Mouse (Mus musculus) kidney, adult 18-20 months (tissue): ENCODE measurements around the gene Arf1.
"Not testable (repeated sequence)": the region's sequence is repeated elsewhere in the genome, so short reads cannot be mapped to it uniquely, and the experiment has no call there.

ENCODE experiments used
- DNase-seq: peaks from one replicate; pipeline ENCODE4 v3.0.0; 2021

The Arf1 gene

GRCm38 (mm10) chr11:59225167-59225566 is 2.9 kb downstream of the Arf1 start:
- no peak for DNase-seq

DNA sequence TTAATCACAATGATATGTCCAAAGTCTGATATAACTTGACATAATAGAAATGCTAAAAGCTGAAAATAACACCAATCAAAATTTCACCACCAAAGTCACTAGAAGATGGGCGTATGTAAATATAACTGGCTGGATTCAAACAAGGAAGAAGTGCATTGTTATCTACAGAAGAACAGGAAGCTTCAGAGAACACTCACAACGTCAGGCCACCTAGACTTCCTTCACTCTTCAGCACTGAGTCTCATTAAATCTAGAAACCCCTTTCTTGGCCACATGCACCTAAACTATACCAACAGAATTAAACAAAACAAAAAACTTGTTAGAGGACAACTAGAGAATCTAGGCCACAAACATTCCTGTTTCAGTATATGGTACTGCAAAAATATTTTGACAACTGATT is 3.6 kb downstream of the Arf1 start:
- no peak for DNase-seq

DNA sequence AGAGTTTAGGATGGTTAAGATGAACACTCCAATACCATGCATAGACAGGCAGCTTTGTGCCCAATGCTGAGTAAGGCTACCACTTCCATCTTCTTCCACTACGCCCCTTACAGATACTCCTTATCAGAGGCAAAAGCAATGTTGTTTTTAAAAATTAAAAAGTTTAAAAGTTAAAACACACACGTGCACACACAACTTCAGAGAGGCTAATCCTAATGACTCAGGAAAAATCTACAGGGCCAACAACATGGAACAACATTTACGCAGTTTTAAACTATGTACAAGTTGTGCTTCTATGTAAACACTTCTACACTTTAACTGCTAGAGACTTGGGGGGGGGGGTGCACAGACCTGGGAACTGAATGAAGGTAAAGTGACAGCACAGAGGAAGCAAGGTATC is 4.0 kb downstream of the Arf1 start:
- no peak for DNase-seq

DNA sequence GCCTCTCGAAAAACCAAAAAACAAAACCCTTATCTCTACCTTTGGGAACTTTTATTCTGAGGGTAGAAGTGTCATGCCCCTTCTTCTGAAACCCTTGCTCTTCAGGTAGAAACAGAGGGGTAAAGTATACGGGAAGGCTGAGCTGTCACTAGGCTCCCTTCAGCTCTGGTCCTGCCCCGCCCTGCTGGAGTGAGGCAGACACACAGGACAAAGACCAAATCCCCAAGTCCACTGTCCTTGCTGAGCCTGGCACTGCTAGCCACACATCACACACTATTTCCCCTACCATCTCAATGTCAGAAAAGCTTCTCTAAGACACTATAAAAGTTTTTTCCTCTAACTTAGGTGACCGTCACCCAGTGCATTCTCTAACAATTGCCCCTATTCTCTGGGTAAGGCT is 5.8 kb downstream of the Arf1 start:
- no peak for DNase-seq

DNA sequence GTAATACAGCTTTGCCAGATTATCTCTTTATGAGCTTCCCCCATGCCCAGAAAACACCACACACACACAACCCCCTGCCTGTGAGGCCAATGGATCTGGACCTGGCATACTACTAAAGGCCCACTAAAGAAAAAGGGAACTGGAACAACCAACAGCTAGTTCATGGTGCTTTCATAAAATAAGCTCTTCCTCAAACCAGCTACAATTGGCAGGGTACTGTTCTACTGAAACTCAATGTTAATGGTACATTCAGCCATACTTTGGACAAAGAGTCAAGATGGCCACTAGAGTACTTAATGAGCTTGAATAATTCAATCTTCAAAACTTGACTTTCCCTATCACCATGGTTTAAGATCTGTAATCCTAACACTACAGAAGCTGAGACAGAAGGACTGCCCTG is 6.5 kb downstream of the Arf1 start:
- DNase-seq: no peak

DNA sequence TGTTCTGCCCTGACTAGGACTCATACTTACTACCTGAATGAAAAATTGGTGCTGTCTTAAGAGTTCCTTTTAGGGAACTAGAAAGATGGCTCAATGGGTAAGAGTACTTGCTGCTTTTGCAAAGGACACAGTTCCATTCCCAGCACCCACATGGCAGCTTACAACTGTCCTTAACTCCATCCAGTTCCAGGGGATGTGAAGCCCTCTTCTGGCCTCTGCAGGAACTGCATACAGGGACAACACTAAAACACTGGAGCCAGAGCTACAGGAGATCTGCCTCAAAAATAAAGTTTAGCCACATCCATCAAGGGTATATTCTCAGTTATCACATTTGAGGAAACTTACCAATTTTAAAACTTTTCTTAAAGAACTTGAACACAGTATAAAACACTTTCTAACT is 9.0 kb downstream of the Arf1 start:
- DNase-seq: peak; percentile 46

DNA sequence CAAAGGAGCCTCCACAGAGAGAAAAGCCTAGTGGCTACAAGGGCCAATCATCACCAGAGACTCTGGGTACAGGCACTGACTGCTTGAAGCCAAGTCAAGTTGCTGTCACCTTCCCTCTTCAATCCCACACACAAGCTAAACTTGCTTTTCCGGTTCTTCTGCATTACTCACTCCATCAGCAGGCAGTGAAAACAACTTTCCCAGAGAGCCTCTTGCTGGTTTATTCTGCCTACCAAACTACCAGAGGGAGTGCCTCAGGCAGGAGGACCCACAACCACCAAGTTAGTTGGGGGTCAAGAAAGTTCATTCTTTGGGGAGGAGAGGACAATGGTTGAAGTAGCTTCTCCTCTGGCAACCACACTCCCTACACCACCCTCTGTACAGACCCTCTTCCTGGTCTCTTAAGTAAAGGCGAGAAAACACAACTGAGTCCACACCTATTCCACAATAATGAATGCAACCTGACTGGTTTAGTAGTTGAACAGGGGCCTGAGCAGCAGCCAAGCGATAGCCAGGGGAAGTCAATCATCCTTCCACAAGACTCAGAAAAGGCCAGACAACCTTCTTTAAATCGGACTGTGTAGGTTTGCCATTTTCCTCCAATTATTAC is 9.6 kb downstream of the Arf1 start:
- peak; percentile 54 for DNase-seq

GRCm38 (mm10) chr11:59216955-59217354 is 11.1 kb downstream of the Arf1 start:
- no peak for DNase-seq

DNA sequence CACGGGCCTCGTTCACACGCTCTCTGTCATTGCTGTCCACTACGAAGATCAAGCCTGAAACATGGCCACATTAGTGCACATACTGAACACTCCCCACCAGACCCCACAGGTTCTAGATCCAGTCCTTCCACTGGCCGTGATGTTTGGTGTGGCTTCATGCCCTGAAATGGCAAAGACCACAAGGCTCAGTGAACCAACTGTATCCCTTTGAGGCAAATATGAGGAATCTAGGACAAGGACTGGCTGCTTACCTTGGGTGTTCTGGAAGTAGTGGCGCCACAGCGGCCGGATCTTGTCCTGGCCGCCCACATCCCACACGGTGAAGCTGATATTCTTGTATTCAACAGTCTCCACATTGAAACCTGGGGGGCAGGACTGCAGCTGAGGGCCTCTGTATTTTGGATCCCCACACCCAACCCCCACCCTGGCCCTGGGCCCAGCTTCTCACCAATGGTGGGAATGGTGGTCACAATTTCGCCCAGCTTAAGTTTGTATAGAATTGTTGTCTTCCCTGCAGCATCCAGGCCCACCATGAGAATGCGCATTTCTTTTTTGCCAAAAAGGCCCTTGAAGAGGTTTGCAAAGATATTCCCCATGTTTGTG is 15.1 kb downstream of the Arf1 start:
- no peak for DNase-seq

DNA sequence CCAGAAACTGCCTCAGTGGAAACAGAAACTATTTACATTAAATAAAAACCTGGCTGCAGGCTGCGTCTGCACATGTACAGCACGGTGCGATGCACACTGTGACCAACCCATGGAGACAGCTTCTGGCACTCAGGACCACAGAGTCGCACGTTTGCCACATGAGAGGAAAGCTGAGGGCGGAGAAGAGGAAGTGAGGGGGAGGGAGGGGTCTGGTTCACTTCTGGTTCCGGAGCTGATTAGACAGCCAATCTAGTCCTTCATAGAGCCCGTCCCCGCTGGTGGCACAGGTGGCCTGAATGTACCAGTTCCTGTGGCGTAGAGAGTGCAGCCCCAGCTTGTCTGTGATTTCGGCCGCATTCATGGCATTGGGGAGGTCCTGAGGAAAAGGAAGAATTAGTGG is 15.8 kb downstream of the Arf1 start:
- not testable (repeated sequence) for DNase-seq

DNA sequence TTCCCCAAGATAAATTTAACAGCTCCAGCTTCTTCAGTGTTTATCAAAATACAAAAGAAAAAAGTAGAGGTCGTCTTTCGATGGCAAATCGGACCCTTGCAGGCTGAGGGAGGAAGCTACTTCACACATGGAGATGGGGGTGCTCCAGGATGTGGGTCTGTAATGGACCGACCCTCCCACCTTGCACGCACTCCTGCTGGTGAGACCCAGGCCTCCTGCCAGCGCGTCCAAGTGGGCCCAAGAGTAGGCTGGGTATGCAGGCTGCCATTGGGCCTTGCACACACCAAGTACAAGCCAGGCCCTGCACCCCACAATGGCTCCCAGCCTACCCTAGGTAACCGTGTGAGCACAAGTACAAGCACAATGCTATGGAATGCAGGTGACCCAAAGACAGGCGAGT is 16.5 kb downstream of the Arf1 start:
- DNase-seq: not testable (repeated sequence)

GRCm38 (mm10) chr11:59210020-59210419 is 18.1 kb downstream of the Arf1 start:
- DNase-seq: no peak

GRCm38 (mm10) chr11:59209580-59209979 is 18.5 kb downstream of the Arf1 start:
- no peak for DNase-seq

DNA sequence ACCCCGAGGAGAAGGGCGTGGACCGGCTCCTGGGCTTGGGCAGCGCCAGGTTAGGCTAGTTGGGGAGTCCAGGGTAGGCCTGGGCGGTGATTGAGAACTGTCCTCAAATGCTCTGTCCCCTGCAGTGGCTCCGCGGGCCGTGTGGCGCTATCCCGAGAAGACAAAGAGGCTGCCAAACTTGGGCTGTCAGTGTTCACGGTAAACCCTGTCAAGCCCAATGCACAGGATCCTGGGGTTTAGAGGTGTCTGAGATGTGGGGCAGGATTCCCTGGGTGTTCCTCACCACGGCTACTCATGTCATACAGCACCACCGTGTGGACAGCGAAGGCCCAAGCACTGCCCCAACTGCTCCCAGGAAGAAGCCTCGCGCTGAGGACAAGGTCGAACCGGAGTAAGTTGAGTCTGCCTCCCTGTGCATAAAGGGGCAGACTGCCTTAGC is 19.0 kb downstream of the Arf1 start:
- peak; percentile 77 for DNase-seq

DNA sequence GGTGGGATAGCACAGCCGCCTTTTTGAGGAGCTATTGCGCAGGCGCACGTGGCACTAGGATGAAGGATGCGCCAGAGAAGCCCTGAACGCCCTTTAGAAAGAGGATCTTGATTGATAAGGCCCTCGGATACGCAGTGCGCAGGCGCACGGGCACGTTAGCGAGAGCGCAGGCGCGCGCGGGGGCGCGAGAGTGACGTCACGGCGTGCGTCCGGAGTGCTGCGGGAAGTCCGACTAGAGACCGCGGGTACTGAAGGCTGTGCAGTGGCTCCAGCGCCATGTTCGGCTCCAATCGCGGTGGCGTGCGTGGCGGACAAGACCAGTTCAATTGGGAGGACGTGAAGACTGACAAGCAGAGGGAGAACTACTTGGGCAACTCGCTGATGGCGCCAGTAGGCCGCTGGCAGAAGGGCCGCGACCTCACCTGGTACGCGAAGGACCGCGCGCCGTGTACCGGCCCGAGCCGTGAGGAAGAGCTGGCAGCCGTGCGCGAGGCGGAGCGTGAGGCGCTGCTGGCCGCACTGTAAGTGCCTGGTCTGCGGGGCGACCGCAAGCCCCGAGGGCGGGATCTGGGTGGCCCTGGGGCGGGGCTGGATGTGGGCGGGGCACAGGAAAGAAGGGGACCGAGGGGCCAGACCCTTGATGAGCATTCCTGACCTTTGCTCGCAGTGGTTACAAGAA is 19.8 kb downstream of the Arf1 start, which contains the start of gene 2310033P09Rik:
TSS of gene 2310033P09Rik (plus strand) at position 169 of the 679 bp plus-strand sequence.
- DNase-seq: peak; percentile 93

DNA sequence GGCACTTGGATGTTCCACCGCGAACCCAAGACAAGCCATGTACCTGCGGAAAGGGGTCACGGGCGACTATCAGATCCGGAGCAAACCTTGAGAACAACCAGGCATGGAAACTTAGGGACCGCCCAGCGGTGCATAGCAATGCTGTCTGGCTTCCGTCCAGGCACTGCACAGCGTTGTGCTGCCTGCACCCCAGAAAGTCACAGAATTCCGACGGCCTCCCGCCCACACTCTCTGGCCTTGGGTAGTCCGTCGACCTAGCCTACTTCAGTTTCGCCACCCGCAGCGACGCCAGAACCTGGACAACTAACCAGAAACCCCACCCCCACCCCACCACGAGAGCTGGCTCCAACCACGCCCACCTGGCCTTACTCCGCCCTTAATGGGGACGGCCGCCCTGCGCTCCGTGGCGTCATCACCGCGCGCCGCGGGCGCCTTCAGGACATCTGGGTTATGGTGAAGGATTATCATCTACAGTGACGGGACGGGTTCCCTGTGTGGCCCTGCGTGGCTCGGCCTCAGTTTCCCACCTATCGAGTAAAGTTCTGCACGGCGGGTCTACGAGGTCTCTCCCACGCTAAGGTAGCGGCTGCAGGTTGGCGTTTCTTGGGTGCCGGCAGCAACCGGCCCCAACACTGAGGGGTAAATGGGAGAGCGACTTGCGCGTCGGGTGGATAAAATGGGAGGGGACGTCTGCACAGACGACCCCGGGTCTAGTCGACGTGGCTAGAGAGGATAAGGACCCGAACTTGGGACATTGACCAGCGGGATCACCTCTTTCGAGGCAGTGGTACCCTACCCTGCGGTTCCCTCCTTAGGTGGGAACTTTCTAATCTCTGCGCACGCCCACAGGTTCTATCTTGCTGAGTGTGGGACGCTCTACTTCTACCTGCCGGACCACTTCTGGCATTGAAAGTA is 25.7 kb downstream of the Arf1 start, which contains the start of gene Mrpl55:
TSS of gene Mrpl55 (plus strand) at position 406 of the 915 bp plus-strand sequence.
- peak; percentile 95 for DNase-seq

- no peak for DNase-seq
These were observed 26.7 kb downstream of the Arf1 start for GRCm38 (mm10) chr11:59201216-59202002.

DNA sequence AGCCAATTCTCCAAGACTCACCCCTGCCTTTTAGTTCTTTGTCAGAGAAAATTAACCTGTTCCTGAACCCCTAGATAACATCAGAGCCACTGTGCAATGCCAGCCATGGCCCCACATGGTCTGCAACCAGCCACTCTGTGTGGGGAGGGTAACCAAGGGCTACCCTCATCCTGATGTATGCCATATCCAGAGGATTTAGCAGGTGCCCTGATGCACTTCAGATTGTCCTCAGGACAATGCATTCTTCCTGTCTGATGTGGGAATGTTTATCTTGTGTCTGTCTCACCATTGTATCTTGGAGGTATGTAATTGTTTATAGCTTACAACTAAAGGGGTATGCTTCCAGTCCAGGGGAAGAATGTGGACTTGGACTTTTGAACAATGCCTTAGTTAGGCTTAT is 31.8 kb downstream of the Arf1 start:
- DNase-seq: no peak

GRCm38 (mm10) chr11:59192059-59192386 is 36.0 kb downstream of the Arf1 start, which contains the start of gene Guk1:
Gene Guk1 (minus strand): TSS chr11:59192212.
- no peak for DNase-seq

DNA sequence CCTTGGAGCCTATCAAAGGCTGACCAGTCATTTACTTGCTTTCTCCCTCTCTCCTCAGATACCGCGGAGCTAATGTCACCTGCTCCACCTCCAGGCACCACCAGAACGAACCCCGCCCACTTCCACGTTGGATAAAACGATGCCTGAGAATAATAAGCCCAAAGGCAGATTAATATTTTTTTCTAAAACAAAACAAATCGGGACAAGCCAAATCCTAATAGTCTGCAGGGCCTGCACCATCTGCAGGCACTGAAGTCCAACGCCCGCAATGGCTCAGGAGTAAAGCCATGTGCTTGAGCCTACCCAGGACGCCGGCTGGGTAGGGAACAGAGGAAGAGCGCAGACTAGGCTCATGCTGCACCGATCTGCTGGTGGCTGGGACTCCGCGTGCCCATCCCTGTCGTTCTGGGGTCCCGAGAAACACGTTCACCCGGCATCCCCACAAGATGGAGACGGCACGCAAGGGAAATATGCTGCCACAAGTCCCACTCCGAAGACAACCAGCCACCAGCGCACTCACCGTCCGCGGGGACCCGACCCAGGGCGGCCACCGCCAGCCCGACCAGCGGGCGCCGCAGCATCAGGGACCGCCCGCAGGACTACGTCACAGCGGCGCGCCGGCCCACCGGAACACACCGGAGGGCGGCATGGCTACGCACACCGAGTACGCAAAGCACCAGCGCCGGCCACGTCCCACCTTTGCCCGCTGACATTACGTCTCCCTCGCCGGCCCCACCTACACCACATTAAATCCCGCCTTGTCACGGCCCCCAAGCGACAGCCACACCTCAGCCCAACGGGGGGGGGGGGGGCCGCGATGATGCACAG is 36.6 kb downstream of the Arf1 start:
- DNase-seq: peak; percentile 91

- no peak for DNase-seq
These were observed 40.4 kb downstream of the Arf1 start for GRCm38 (mm10) chr11:59187706-59188105.
